Mouse (Mus musculus) forebrain, embryonic 12.5 days (tissue): Measurements from ENCODE around the gene Dpyd. TPM values are rescaled to one million over a fixed set of nuclear protein-coding genes. Genes with fewer than 3 reads are reported as not detected.
A peak's percentile ranks its signal among the peaks of the same experiment; 100 is the strongest.

Source experiments
- ATAC-seq: fragments of 200-750 bp; cut with Nextera tagmentation; 2 replicates; pipeline ENCODE4 v1.8.0; 2017; ENCODE audit warnings: moderate TSS enrichment; ENCODE audit not compliant: low FRiP score
- H3K27ac ChIP-seq: fragments of 300-500 bp; sonication (generic); 2 replicates; pipeline ENCODE4 v1.5.1; 2016; ENCODE audit warnings: mild to moderate bottlenecking
- H3K27me3 ChIP-seq: fragments of 300-500 bp; sonication (generic); 2 replicates; pipeline ENCODE4 v1.6.1; 2016; ENCODE audit warnings: mild to moderate bottlenecking
- H3K36me3 ChIP-seq: fragments of 300-500 bp; sonication (generic); replicated peaks from 2 replicates; pipeline ENCODE4 v1.6.1; 2016; ENCODE audit warnings: mild to moderate bottlenecking
- H3K4me1 ChIP-seq: fragments of 300-500 bp; sonication (generic); 2 replicates; pipeline ENCODE4 v1.6.1; 2016
- H3K4me2 ChIP-seq: fragments of 300-500 bp; sonication (generic); 2 replicates; pipeline ENCODE4 v1.6.1; 2016; ENCODE audit warnings: mild to moderate bottlenecking, moderate library complexity
- H3K4me3 ChIP-seq: fragments of 300-500 bp; sonication (generic); replicated peaks from 2 replicates; pipeline ENCODE4 v1.5.1; 2016; ENCODE audit warnings: mild to moderate bottlenecking
- H3K9ac ChIP-seq: fragments of 300-500 bp; sonication (generic); 2 replicates; pipeline ENCODE4 v1.6.1; 2016; ENCODE audit warnings: mild to moderate bottlenecking
- H3K9me3 ChIP-seq: fragments of 300-500 bp; sonication (generic); 2 replicates; pipeline ENCODE4 v1.6.1; 2016
- WGBS: fragments of 180-500 bp; shearing (Covaris S2); methylation state at CpG from one replicate; pipeline ENCODE4 v1.1.7; 2016; 5-methylcytosine and 5-hydroxymethylcytosine counted together
- polyA plus RNA-seq: library from polyadenylated mRNA; unstranded; fragments of >200 nt; fragmentation: Nextera tagmentation; extraction: Ambion mirVana; gene quantifications from 2 replicates; pipeline ENCODE4 v1.2.1, GENCODE M21; 2016

The Dpyd gene
- polyA plus RNA-seq: 8.0 and 8.1 TPM in 2 replicates

DNA sequence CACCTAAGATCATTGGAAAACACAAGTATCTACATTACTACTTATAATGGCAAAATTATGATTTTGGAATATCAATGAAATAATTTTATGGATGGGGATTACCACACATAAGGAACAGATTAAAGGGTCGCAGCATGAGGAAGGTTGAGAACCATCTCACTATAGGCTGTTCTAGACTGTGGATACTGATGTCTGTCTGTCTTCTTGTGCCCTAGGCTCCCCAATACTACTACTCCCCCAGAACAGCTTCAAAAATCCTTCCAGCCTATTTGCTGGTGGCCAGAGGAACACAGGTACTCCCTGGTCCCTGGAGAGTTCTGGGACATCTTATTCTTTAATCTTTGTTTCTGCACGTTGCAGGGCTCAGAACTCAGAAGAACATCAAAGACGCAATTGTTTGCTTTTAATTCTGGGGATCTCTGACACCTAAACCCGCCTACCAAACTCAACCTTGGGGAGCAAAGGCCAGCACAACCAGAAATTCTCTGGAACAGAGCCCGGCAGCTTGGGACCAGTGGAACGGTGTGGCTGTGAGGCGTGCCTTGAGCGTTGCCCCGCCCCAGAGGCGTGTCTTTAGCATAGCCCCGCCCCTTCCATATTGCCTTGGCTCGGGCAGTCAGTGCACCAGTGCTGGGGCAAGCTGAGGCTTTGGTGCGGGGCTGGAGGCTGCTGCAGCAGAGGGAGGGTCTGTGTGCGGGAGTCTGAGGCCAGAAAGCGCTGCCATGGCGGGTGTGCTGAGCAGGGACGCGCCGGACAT, at the start of gene Dpyd:
TSS of gene Dpyd (plus strand) at position 576 of the 757 bp plus-strand sequence.
- no peak within 1 kb of the TSS for H3K27ac ChIP-seq
- no peaks in the 10 kb centered on the region for H3K9me3 ChIP-seq
- 7% methylated on average over 19 of the region's 19 CpGs for WGBS
- peaks cover 11% of the 10 kb centered on the region for H3K4me1 ChIP-seq
- H3K4me2 ChIP-seq: peak within 1 kb of the TSS; percentile 81
- H3K4me3 ChIP-seq: peak within 1 kb of the TSS; percentile 62
- H3K36me3 ChIP-seq: no peaks in the 10 kb centered on the region
- ATAC-seq: peak; percentile 100
- H3K9ac ChIP-seq: peak within 1 kb of the TSS; percentile 59
- no peaks in the 10 kb centered on the region for H3K27me3 ChIP-seq

DNA sequence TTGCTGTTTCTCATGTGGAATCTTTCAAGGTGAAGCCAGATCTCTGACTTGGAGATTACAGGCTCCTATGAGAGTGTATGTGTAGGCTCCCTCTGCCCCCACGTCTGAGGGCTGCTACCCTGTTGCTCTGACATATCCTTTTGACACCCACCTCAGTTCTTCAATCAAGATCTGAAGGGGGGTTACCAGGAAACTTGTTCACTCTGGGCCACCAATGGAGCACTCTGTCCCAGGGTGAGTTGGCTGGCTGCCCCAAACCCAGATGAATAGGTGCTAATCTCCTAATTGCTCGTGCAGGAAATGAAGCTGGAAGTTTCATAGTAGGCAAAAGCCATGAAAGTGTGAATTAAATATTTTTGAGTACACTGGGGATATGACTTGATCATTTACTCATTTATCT, 24.3 kb upstream of the Dpyd start:
- H3K4me1 ChIP-seq: no peaks in the 10 kb centered on the region
- H3K27ac ChIP-seq: no peak overlapping the region
- 30% methylated on average over 2 of the region's 2 CpGs for WGBS
- no peak overlapping the region for H3K9ac ChIP-seq
- no peaks in the 10 kb centered on the region for H3K9me3 ChIP-seq
- H3K36me3 ChIP-seq: no peaks in the 10 kb centered on the region
- ATAC-seq: peak; percentile 42; the same call in 1 of the 2 replicates
- no peak overlapping the region for H3K4me3 ChIP-seq
- no peaks in the 10 kb centered on the region for H3K27me3 ChIP-seq
- no peak overlapping the region for H3K4me2 ChIP-seq

DNA sequence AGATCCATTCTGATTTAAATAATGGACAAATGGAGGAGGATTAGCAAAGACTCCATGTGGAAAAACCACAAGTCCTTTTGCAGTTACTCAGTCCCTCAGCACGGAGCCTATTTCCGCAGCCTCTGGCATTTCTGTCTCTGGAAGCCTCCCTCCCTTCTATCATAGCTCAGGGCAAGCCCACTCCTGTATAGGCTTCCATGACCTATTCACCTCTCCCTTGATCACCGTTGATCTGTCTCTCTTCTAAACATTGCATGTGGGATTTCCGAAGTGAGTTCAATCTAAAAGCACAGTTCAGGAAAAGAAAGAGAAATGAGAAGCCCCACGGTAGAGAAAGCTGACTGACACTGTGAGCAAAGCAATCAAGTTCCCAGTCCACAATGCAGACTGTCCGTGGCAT, 20.2 kb upstream of the Dpyd start:
- WGBS: 50% methylated on average over 6 of the region's 6 CpGs

DNA sequence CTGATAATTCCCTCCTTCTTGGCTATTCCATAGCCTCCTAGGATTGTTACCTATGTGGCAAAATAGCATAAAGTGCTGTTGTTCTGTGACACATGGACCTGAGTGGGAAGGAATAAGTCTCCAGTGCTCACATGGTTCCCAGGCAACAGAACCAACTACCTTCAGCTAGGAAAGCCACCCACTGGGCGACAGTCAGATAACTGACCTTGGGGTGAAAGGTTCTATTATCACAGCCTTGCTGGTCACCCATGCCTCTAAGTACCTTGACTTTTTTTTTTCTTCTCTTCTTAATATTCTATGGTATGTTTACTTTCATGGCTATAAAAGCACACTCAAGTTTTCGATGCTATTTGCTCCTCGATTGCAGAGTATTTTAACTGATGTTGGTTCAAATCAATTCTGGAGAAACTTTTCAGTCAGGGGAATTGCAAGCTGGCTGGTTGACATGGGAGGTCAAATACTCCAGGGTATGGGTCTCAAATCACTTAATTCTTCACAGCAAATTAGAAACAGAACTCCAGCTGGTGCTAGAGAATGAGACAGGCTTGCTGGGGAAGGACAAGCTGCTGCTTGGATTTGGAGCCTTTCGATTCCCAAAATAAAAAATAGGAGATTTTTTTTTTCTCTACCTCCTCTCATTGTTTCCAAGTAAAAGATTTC, 14.2 kb upstream of the Dpyd start:
- WGBS: 57% methylated on average over 4 of the region's 4 CpGs
- Histone ChIP-seq H3K4me2 (no peak overlapping the region), H3K4me1 (peaks cover 5% of the 10 kb centered on the region; the same call in 1 of the 2 replicates), H3K4me3 (no peak overlapping the region), H3K9me3 (no peaks in the 10 kb centered on the region), H3K27me3 (no peaks in the 10 kb centered on the region), H3K36me3 (no peaks in the 10 kb centered on the region), H3K9ac (no peak overlapping the region), H3K27ac (no peak overlapping the region)
- no peak for ATAC-seq

More for the DNA sequence above, 20.2 kb upstream of the Dpyd start:
- ATAC-seq: no peak
- Histone ChIP-seq H3K9me3 (no peaks in the 10 kb centered on the region), H3K4me1 (no peaks in the 10 kb centered on the region), H3K27ac (no peak overlapping the region), H3K27me3 (no peaks in the 10 kb centered on the region), H3K4me2 (no peak overlapping the region), H3K36me3 (no peaks in the 10 kb centered on the region), H3K4me3 (no peak overlapping the region), H3K9ac (no peak overlapping the region)

DNA sequence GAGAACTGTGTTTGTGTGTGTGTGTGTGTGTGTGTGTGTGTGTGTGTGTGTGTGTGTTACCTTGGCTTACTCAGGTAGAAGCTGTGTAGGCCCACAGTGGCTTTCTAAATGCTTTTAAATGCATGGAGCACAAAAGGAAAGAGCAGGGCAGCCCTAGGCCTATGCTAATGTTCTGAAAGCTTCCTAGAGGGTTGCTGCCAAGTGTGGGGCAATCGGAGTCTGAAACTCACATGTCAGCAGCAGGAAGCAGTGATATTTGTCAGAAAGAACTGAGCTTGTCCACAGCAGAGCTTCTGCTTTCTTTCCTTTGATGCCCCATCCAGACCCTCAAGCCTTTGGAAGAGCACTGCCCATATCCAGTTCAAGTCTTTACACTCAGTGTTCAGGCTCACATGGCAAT, 4.3 kb upstream of the Dpyd start:
- 77% methylated on average over 1 of the region's 1 CpGs for WGBS
- no peaks in the 10 kb centered on the region for H3K36me3 ChIP-seq
- no peak overlapping the region for H3K4me3 ChIP-seq
- no peak overlapping the region for H3K4me2 ChIP-seq
- H3K4me1 ChIP-seq: peaks cover 8% of the 10 kb centered on the region
- H3K9me3 ChIP-seq: no peaks in the 10 kb centered on the region
- no peak overlapping the region for H3K27ac ChIP-seq
- H3K27me3 ChIP-seq: no peaks in the 10 kb centered on the region
- no peak overlapping the region for H3K9ac ChIP-seq
- ATAC-seq: no peak

DNA sequence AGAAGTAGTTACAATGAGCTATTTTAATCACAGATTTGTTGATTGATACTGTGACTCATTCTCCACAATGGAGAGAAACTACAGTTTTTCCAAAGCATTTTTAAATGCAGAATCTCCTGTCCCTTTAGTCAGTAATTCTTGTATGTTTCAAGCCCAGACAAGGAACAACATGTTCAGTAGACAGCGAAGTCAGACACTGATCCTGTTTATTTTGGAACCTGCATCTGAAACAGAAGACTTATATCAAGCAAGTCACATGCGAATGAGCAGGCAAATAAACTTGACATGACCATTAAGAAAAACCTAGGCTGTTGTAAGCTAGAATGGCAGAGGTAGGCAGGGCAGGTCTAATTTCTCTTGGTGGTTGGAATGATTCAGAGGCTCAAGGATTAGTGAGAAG, 2.0 kb upstream of the Dpyd start:
- H3K4me1 ChIP-seq: peaks cover 11% of the 10 kb centered on the region
- ATAC-seq: no peak
- 96% methylated on average over 2 of the region's 2 CpGs for WGBS
- H3K9me3 ChIP-seq: no peaks in the 10 kb centered on the region
- H3K4me3 ChIP-seq: no peak overlapping the region
- H3K27ac ChIP-seq: no peak overlapping the region
- no peaks in the 10 kb centered on the region for H3K27me3 ChIP-seq
- H3K36me3 ChIP-seq: no peaks in the 10 kb centered on the region
- H3K9ac ChIP-seq: no peak overlapping the region
- H3K4me2 ChIP-seq: no peak overlapping the region

DNA sequence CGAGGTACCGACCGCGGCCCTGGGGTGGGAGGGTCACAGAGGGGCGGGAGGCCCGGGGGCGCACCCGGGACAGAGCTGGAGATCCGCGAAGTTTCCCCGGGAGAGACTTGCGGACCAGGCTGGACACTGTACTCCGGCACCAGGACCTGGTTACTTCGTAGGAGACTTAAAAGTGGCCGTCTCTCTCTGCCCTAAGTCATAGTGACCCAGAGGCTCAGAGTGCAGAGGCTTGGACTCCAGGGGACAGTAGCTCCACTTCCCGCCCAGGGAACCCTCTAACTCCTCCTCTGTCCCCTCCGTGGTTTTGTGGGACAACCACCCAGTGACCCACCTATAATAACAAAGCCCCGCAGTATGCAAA, 362 bp downstream of the Dpyd start:
- Histone ChIP-seq H3K9ac (peak overlapping the region; percentile 59), H3K27ac (no peak overlapping the region), H3K4me3 (peak overlapping the region; percentile 62), H3K36me3 (no peaks in the 10 kb centered on the region), H3K9me3 (no peaks in the 10 kb centered on the region), H3K4me1 (peaks cover 11% of the 10 kb centered on the region), H3K4me2 (peak overlapping the region; percentile 81), H3K27me3 (no peaks in the 10 kb centered on the region)
- ATAC-seq: no peak; the same call in 1 of the 2 replicates
- WGBS: 0% methylated on average over 18 of the region's 18 CpGs

DNA sequence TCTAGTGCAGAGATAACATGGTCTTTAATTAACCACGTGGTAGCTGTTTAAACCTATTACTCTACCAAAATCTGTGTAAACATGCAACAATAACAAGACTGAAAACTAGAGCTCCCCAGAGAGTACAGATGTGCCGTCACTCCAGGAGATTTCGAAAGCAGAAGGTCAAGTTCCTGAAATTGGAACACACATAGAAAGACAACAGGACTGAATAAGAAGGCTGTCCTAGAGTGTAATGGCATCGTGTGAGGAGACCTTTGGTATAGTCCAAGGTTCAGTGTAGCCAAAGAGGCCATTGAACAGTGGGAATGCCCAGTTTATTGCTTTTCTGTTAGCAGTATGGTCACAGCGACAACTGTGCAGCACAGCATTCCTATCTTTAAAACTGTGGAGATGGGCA, 4.8 kb downstream of the Dpyd start:
- WGBS: 74% methylated on average over 5 of the region's 5 CpGs
- Histone ChIP-seq H3K36me3 (no peaks in the 10 kb centered on the region), H3K27ac (no peak overlapping the region), H3K4me1 (peaks cover 9% of the 10 kb centered on the region), H3K4me2 (no peak overlapping the region), H3K9me3 (no peaks in the 10 kb centered on the region), H3K4me3 (no peak overlapping the region), H3K9ac (no peak overlapping the region), H3K27me3 (no peaks in the 10 kb centered on the region)
- ATAC-seq: no peak

DNA sequence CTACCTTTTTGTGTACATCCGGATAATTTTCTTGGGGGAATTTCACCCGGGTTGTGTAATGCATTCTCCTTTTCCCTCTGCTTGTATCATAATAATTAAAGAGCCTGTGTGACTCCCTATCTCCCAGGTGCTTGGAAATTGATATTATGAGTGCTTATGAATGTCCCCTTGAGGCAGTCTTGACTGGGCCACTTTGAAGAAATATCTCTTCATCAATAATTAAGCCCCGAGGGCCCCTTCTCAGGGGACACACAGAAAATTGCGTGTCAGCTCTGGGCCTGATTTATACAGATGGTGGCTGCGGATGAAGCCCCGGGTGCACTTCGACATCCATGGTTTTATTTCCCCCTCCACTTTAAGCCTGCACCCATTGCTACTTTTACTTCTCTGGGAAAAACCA, 8.3 kb downstream of the Dpyd start:
- no peak overlapping the region for H3K27ac ChIP-seq
- H3K27me3 ChIP-seq: no peaks in the 10 kb centered on the region
- no peak overlapping the region for H3K4me3 ChIP-seq
- ATAC-seq: no peak
- H3K36me3 ChIP-seq: no peaks in the 10 kb centered on the region
- no peak overlapping the region for H3K9ac ChIP-seq
- H3K9me3 ChIP-seq: no peaks in the 10 kb centered on the region
- H3K4me1 ChIP-seq: no peaks in the 10 kb centered on the region
- no peak overlapping the region for H3K4me2 ChIP-seq
- WGBS: 72% methylated on average over 7 of the region's 7 CpGs

DNA sequence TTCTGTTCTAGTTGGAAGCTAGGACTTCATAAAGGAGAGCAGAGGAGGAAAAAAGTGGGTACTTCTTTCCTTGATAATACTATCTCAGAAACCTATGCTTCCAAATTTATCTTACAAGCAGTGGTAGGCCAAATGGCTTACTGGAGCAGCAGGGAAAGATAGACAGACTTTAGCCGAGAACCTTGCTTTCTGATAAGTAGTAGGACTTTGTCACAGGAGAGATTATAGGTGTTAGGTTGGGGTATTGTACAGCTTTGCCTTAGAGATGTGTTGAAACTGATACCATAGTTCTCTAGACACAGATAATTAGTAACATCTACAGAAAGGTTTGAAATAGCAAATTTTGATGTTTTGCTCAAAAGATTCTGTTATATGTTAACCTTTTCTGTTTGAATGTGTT, 28.6 kb downstream of the Dpyd start:
- H3K27me3 ChIP-seq: no peaks in the 10 kb centered on the region
- no peak overlapping the region for H3K27ac ChIP-seq
- no peaks in the 10 kb centered on the region for H3K36me3 ChIP-seq
- no peaks in the 10 kb centered on the region for H3K4me1 ChIP-seq
- H3K4me3 ChIP-seq: no peak overlapping the region
- H3K9me3 ChIP-seq: no peaks in the 10 kb centered on the region
- WGBS: 86% methylated on average over 1 of the region's 1 CpGs
- H3K9ac ChIP-seq: no peak overlapping the region
- no peak for ATAC-seq
- H3K4me2 ChIP-seq: no peak overlapping the region

DNA sequence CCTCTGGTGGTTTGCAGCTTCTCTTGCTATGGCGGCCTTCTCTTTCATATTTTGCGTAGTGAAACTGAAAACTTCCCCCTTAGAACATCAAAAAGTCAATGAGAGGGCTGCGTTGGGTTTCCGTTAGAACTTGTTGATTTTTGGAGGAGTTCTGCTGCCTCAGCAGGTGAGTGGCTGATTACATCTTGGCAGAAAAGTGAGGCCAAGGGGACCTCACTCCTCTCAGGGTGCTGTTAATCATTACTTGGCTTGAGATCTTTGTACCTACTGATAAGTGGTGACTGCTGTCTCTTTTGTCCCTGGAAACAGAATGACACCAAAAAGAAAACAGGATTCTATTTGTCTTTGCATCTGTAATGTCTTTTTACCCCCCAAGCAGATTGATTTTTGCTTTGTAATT, 32.9 kb downstream of the Dpyd start:
- Histone ChIP-seq H3K9ac (no peak overlapping the region), H3K9me3 (no peaks in the 10 kb centered on the region), H3K36me3 (no peaks in the 10 kb centered on the region), H3K27me3 (no peaks in the 10 kb centered on the region), H3K4me2 (no peak overlapping the region), H3K4me1 (no peaks in the 10 kb centered on the region), H3K4me3 (no peak overlapping the region), H3K27ac (no peak overlapping the region)
- ATAC-seq: no peak
- 93% methylated on average over 4 of the region's 4 CpGs for WGBS

DNA sequence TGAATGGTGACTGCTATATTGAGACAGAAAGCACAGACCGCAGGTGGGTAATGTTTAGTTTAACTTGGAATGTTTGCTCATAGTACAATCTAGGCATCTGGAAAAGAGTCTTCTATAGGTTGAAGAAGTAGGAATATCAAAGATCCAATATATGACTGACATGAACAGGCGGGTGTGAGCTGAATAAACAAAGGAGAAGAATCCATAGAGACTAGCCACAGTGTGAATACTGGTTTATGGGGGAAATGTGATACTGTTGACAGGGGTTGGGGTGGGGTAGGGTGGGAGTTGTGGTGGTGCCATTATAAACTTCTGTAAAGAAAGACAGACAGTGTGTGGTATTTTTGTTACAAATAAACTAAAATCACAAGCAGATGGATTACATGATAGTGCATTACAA, 33.8 kb downstream of the Dpyd start:
- 89% methylated on average over 2 of the region's 2 CpGs for WGBS
- no peak for ATAC-seq
- no peaks in the 10 kb centered on the region for H3K36me3 ChIP-seq
- H3K9me3 ChIP-seq: no peaks in the 10 kb centered on the region
- H3K4me1 ChIP-seq: no peaks in the 10 kb centered on the region
- H3K9ac ChIP-seq: no peak overlapping the region
- no peak overlapping the region for H3K4me3 ChIP-seq
- no peaks in the 10 kb centered on the region for H3K27me3 ChIP-seq
- no peak overlapping the region for H3K27ac ChIP-seq
- no peak overlapping the region for H3K4me2 ChIP-seq
